Mouse (Mus musculus) forebrain, embryonic 12.5 days (tissue): ENCODE results near the gene Txndc15. TPM values are rescaled to one million over a fixed set of nuclear protein-coding genes. Genes with fewer than 3 reads are reported as not detected.
A peak's percentile ranks its signal among the peaks of the same experiment; 100 is the strongest.

Source experiments
- ATAC-seq: fragments of 200-750 bp; cut with Nextera tagmentation; 2 replicates; pipeline ENCODE4 v1.8.0; 2017; ENCODE audit warnings: moderate TSS enrichment; ENCODE audit not compliant: low FRiP score
- H3K27ac ChIP-seq: fragments of 300-500 bp; sonication (generic); 2 replicates; pipeline ENCODE4 v1.5.1; 2016; ENCODE audit warnings: mild to moderate bottlenecking
- H3K27me3 ChIP-seq: fragments of 300-500 bp; sonication (generic); 2 replicates; pipeline ENCODE4 v1.6.1; 2016; ENCODE audit warnings: mild to moderate bottlenecking
- H3K36me3 ChIP-seq: fragments of 300-500 bp; sonication (generic); replicated peaks from 2 replicates; pipeline ENCODE4 v1.6.1; 2016; ENCODE audit warnings: mild to moderate bottlenecking
- H3K4me1 ChIP-seq: fragments of 300-500 bp; sonication (generic); 2 replicates; pipeline ENCODE4 v1.6.1; 2016
- H3K4me2 ChIP-seq: fragments of 300-500 bp; sonication (generic); 2 replicates; pipeline ENCODE4 v1.6.1; 2016; ENCODE audit warnings: mild to moderate bottlenecking, moderate library complexity
- H3K4me3 ChIP-seq: fragments of 300-500 bp; sonication (generic); replicated peaks from 2 replicates; pipeline ENCODE4 v1.5.1; 2016; ENCODE audit warnings: mild to moderate bottlenecking
- H3K9ac ChIP-seq: fragments of 300-500 bp; sonication (generic); 2 replicates; pipeline ENCODE4 v1.6.1; 2016; ENCODE audit warnings: mild to moderate bottlenecking
- H3K9me3 ChIP-seq: fragments of 300-500 bp; sonication (generic); 2 replicates; pipeline ENCODE4 v1.6.1; 2016
- WGBS: fragments of 180-500 bp; shearing (Covaris S2); methylation state at CpG from one replicate; pipeline ENCODE4 v1.1.7; 2016; 5-methylcytosine and 5-hydroxymethylcytosine counted together
- polyA plus RNA-seq: library from polyadenylated mRNA; unstranded; fragments of >200 nt; fragmentation: Nextera tagmentation; extraction: Ambion mirVana; gene quantifications from 2 replicates; pipeline ENCODE4 v1.2.1, GENCODE M21; 2016

Gene Txndc15
- polyA plus RNA-seq, 1 experiment from 2014 or later, result 93.3 TPM

DNA sequence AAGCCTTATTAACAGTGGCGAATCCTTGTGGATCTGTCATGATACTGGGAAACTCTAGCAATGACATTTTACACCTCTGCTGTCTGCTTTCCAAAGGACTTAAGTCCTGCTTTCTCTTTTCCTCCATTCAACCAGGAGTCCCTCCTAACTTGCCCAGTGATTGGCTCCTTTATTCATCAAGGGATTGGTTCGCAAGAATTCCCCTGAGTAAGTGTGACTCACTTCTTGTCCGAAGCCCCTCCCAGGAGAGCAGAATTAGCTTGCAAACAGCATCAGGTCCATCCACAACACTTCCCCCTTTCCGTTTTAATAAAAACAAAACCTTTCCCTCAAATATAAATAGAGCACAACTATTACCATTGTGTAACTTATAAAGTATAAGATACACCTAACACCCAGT, 10.1 kb upstream of the Txndc15 start:
- Histone ChIP-seq H3K9me3 (no peaks in the 10 kb centered on the region), H3K36me3 (peaks cover 47% of the 10 kb centered on the region), H3K4me1 (no peaks in the 10 kb centered on the region), H3K27me3 (no peaks in the 10 kb centered on the region), H3K9ac (no peak overlapping the region), H3K27ac (no peak overlapping the region), H3K4me2 (no peak overlapping the region), H3K4me3 (no peak overlapping the region)
- WGBS, result 89% methylated on average over 4 of the region's 4 CpGs
- no peak for ATAC-seq

DNA sequence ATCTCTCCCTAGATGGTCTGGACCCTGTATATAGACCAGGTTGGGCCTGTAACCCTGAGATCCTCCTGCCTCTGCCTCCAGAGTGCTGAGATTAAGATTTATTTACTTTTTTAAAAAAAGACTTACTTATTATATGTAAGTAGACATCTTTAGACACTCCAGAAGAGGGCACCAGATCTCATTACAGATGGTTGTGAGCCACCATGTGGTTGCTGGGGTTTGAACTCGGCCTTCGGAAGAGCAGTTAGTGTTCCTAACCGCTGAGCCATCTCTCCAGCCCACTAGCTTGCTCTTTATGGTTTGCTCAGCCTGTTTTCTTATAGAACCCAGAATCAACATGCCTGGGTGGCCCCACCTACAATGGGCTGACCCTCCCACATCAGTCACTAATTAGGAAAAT, 1.6 kb upstream of the Txndc15 start:
- Histone ChIP-seq H3K27ac (no peak overlapping the region), H3K27me3 (0 out of 2 replicates have a peak, but pooled peaks cover 3% of the 10 kb centered on the region), H3K4me1 (peaks cover 6% of the 10 kb centered on the region; the same call in 1 of the 2 replicates), H3K9ac (no peak overlapping the region), H3K9me3 (no peaks in the 10 kb centered on the region), H3K36me3 (peaks cover 3% of the 10 kb centered on the region), H3K4me3 (no peak overlapping the region), H3K4me2 (no peak overlapping the region)
- WGBS, result 82% methylated on average over 3 of the region's 3 CpGs
- ATAC-seq, result no peak

DNA sequence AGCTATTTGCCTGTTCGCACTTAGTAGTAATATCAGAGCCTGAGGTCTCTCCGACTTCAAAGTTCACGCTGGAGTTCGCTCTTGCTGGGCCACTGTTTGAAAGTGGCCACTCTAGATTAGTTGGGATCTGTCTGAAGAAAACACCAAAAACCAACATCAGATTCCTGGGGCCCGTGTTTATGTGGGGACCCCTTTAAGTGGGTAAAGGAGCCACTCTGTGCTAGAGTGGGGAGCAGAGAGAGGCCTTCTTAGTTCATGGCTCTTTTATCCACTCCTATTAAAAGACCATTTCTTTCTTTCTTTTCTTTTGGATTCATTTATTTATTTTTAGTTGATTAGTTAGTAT, 690 bp downstream of the Txndc15 start:
- H3K9me3 ChIP-seq, result no peaks in the 10 kb centered on the region
- peaks cover 25% of the 10 kb centered on the region for H3K36me3 ChIP-seq
- peak overlapping the region; percentile 95 for H3K9ac ChIP-seq
- no peak; the same call in 1 of the 2 replicates for ATAC-seq
- H3K4me3 ChIP-seq, result peak overlapping the region; percentile 90
- H3K4me2 ChIP-seq, result peak overlapping the region; percentile 60
- 0 out of 2 replicates have a peak, but pooled peaks cover 3% of the 10 kb centered on the region for H3K27me3 ChIP-seq
- H3K27ac ChIP-seq, result peak overlapping the region; percentile 92
- 5% methylated on average over 5 of the region's 5 CpGs for WGBS
- peaks cover 6% of the 10 kb centered on the region; the same call in 1 of the 2 replicates for H3K4me1 ChIP-seq

DNA sequence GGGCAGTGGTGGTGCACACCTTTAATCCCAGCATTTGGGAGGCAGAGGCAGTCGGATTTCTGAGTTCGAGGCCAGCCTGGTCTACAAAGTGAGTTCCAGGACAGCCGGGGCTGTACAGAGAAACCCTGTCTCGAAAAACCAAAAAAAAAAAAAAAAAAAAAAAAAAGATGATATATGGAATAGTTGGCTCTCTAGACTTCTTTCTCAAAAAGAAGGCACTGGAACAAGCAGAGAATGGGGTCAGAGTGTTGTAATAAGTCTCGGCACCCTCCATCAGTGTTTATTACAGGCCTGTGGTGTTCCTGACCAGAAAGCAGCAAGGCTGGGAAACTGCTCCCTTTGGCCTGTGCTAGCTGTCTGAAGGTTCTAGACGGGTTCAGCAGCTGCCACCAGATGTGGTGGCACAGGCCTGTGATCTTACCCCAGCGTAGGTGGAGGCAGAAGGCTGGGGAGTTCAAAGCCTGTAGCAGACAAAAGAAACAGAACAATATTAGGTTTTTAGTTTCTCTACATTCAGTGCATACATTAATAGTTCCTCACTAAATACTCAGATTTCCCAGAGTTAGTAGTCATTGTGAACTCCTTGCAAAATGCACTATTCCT, 1.6 kb downstream of the Txndc15 start:
- no peak overlapping the region for H3K27ac ChIP-seq
- H3K4me2 ChIP-seq, result peak overlapping the region; percentile 60; the same call in 1 of the 2 replicates
- no peak overlapping the region for H3K9ac ChIP-seq
- H3K9me3 ChIP-seq, result no peaks in the 10 kb centered on the region
- ATAC-seq, result no peak
- H3K27me3 ChIP-seq, result no peaks in the 10 kb centered on the region
- no peak overlapping the region for H3K4me3 ChIP-seq
- 89% methylated on average over 7 of the region's 7 CpGs for WGBS
- H3K4me1 ChIP-seq, result peaks cover 6% of the 10 kb centered on the region; the same call in 1 of the 2 replicates
- peaks cover 32% of the 10 kb centered on the region for H3K36me3 ChIP-seq

DNA sequence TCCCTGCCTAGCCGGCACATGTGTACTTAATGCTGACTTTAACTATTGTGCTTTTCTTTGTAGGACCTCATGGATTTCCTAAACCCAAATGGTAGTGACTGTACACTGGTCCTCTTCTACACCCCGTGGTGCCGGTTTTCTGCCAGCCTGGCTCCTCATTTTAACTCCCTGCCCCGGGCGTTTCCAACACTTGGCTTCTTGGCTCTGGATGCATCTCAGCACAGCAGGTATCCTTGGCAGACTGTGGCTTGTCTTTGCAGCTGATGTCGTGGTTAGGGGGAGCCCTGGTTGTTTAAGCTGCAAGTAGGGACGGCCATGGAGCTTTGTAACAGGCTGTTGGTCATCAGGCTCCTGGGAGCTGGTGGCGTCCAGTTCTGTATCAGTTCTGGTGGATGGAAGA, 7.1 kb downstream of the Txndc15 start:
- WGBS, result 83% methylated on average over 8 of the region's 8 CpGs
- H3K9me3 ChIP-seq, result no peaks in the 10 kb centered on the region
- no peaks in the 10 kb centered on the region for H3K4me1 ChIP-seq
- H3K4me2 ChIP-seq, result no peak overlapping the region
- H3K36me3 ChIP-seq, result peaks cover 69% of the 10 kb centered on the region
- no peak overlapping the region for H3K27ac ChIP-seq
- H3K27me3 ChIP-seq, result no peaks in the 10 kb centered on the region
- H3K9ac ChIP-seq, result no peak overlapping the region
- H3K4me3 ChIP-seq, result no peak overlapping the region
- ATAC-seq, result no peak

DNA sequence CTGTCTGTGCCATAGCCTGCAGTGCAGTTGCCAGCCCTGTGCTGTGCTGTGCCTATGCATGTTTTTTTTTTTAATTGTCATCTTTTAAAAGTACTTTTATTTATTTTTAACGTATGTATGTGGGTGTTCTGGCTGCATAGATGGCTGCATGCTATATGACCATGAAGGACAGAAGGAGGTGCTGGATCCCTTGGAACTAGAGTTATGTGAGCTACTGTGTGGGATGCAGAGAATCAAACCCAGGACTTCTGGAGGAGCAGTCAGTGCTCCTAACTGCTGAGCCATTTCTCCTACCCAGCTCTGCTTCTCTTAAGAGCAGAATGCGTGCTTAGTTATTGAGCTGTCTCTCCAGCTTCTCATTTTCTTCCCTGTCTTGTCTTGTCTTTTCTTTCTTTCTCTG, 7.5 kb downstream of the Txndc15 start:
- no peaks in the 10 kb centered on the region for H3K4me1 ChIP-seq
- H3K4me2 ChIP-seq, result no peak overlapping the region
- WGBS, result 96% methylated on average over 2 of the region's 2 CpGs
- H3K27me3 ChIP-seq, result no peaks in the 10 kb centered on the region
- ATAC-seq, result no peak
- peaks cover 69% of the 10 kb centered on the region for H3K36me3 ChIP-seq
- H3K9me3 ChIP-seq, result no peaks in the 10 kb centered on the region
- no peak overlapping the region for H3K9ac ChIP-seq
- H3K27ac ChIP-seq, result no peak overlapping the region
- no peak overlapping the region for H3K4me3 ChIP-seq

DNA sequence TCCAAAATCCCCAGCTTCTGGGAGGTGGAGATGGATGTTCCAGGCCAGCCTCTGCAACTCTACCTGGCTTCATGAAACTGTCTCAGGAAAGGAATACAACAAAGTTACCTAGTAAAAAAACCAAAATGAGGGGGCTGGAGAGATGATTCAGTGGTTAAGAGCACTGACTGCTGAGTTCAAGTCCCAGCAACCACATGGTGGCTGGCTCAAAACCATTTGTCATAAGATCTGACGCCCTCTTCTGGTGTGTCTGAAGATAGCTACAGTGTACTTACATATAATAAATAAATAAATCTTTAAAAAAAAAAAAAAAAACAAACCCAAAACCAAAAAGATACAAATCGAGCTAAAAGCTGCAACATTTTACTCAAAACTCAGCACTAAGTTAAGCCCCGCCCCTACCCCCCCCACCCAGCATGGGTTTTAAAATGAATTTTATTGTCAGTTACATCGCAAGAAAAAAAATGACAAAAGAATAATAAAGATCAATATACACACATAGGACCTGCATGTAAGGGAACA, 12.2 kb downstream of the Txndc15 start:
- H3K27me3 ChIP-seq, result no peaks in the 10 kb centered on the region
- peaks cover 30% of the 10 kb centered on the region for H3K36me3 ChIP-seq
- no peak for ATAC-seq
- WGBS, result 4% methylated on average over 4 of the region's 4 CpGs
- peaks cover 4% of the 10 kb centered on the region; the same call in 1 of the 2 replicates for H3K4me1 ChIP-seq
- peak overlapping the region; percentile 63 for H3K4me2 ChIP-seq
- H3K27ac ChIP-seq, result peak overlapping the region; percentile 97
- H3K9ac ChIP-seq, result peak overlapping the region; percentile 76
- H3K4me3 ChIP-seq, result peak overlapping the region; percentile 61
- H3K9me3 ChIP-seq, result no peaks in the 10 kb centered on the region

DNA sequence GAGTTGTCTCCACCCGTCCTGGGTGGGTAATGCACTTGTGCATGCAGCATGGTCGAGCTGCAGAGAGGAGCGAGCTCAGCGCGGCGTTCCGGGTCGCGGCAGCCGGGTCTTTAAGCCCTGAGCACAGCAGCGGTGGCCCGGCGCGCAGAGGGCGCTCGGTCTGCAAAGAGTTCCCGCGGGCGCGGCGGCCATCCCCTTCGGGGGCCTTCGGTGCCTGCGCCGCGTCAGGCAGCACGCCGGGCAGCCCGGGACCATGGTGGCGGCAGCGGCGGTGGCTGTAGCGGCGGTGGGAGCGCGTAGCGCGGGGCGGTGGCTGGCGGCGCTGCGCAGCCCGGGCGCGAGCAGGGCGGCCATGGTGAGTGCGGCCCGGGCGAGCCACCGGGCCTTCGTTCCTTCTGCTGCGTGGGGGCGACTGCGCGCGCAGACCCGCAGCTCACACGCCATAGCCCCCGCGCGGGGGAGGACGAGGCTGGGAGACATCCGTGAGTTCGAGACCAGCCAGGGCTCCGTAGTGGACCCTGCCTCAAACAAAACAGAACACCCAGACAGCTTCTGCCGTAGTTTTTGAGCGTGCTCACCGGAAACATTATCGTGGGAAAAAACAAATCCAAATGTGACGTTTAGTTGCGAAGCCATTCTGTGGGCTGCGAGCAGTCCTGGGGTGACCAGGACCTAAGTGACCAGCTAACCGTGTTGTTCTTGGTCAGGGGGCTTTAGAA, 12.8 kb downstream of the Txndc15 start, which contains the start of gene Pcbd2:
Pcbd2 (plus strand) TSS at position 249 of the 719 bp plus-strand sequence.
- under 1% methylated on average over 48 of the region's 73 CpGs for WGBS
- Histone ChIP-seq H3K9ac (peak within 1 kb of the TSS; percentile 76), H3K9me3 (no peaks in the 10 kb centered on the region), H3K4me1 (peaks cover 4% of the 10 kb centered on the region; the same call in 1 of the 2 replicates), H3K27ac (peak within 1 kb of the TSS; percentile 97), H3K36me3 (peaks cover 25% of the 10 kb centered on the region), H3K4me3 (peak within 1 kb of the TSS; percentile 61), H3K4me2 (peak within 1 kb of the TSS; percentile 63), H3K27me3 (no peaks in the 10 kb centered on the region)
- ATAC-seq, result peak; percentile 88

DNA sequence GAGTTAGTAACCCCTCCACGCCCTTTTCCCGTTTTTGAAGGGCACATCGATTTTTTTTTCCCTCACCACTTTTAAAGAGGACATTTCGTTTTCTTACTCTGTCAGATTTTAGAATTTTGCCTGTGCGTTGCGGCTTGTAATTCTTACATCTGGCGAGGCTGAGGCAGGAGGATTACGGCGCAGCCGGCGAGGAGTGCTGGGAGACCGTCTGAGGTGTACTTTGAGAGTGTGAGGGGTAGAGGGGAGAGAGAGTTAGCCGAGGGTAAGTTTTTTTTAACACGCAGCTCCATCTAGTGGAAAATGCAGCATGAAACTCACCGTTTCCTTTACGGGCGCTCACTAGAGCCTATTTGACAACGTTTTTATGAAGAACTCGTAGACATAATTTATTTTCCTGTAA, 13.4 kb downstream of the Txndc15 start:
- peaks cover 4% of the 10 kb centered on the region; the same call in 1 of the 2 replicates for H3K4me1 ChIP-seq
- peak overlapping the region; percentile 63 for H3K4me2 ChIP-seq
- H3K4me3 ChIP-seq, result peak overlapping the region; percentile 61
- 5% methylated on average over 19 of the region's 19 CpGs for WGBS
- H3K9me3 ChIP-seq, result no peaks in the 10 kb centered on the region
- peak overlapping the region; percentile 76 for H3K9ac ChIP-seq
- H3K36me3 ChIP-seq, result peaks cover 25% of the 10 kb centered on the region
- peak; percentile 74; the same call in 1 of the 2 replicates for ATAC-seq
- H3K27me3 ChIP-seq, result no peaks in the 10 kb centered on the region
- H3K27ac ChIP-seq, result peak overlapping the region; percentile 97

DNA sequence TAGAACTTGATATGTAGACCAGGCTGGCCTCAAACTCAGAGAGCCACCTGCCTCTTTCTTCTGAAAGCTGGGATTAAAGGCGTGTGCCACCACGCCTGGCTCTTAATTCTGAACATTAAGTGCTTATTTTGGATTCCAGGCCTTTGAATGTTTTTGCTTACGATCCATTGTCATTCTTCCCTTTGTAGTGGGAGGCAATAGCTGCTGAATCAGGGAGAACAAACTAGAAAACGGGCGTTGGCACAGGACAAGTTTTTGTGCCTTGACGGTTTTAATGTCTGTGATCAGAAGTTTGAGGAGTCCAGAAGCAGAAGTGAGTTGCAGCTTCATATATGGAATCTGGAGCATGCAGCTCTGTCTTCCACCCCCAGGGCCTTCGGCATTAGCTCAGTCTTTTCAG, 16.3 kb downstream of the Txndc15 start:
- Histone ChIP-seq H3K27ac (no peak overlapping the region), H3K9me3 (no peaks in the 10 kb centered on the region), H3K9ac (no peak overlapping the region), H3K4me3 (no peak overlapping the region), H3K27me3 (no peaks in the 10 kb centered on the region), H3K36me3 (peaks cover 5% of the 10 kb centered on the region; the same call in 1 of the 2 replicates), H3K4me2 (no peak overlapping the region), H3K4me1 (peaks cover 4% of the 10 kb centered on the region; the same call in 1 of the 2 replicates)
- no peak for ATAC-seq
- 87% methylated on average over 7 of the region's 7 CpGs for WGBS

DNA sequence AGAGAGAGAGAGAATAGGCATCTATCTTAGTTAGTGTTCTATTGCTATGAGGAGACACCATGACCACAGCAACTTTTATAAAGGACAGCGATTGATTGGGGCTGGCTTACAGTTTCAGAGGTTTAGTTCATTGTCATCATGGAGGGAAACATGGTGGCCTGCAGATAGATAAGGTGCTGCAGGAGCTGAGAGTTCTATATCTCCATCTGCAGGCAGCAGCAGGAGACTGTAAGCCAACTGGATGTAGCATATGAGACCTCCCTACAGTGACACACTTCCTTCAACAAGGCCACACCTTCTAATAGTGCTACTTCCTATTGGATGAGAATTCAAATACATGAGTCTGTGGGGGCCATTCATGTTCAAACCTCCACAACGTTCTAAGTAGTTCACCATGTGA, 17.7 kb downstream of the Txndc15 start:
- no peaks in the 10 kb centered on the region for H3K27me3 ChIP-seq
- H3K9ac ChIP-seq, result no peak overlapping the region
- 90% methylated on average over 2 of the region's 2 CpGs for WGBS
- H3K27ac ChIP-seq, result no peak overlapping the region
- no peak overlapping the region for H3K4me2 ChIP-seq
- ATAC-seq, result no peak
- H3K4me3 ChIP-seq, result no peak overlapping the region
- no peaks in the 10 kb centered on the region for H3K9me3 ChIP-seq
- no peaks in the 10 kb centered on the region for H3K36me3 ChIP-seq
- peaks cover 4% of the 10 kb centered on the region; the same call in 1 of the 2 replicates for H3K4me1 ChIP-seq

DNA sequence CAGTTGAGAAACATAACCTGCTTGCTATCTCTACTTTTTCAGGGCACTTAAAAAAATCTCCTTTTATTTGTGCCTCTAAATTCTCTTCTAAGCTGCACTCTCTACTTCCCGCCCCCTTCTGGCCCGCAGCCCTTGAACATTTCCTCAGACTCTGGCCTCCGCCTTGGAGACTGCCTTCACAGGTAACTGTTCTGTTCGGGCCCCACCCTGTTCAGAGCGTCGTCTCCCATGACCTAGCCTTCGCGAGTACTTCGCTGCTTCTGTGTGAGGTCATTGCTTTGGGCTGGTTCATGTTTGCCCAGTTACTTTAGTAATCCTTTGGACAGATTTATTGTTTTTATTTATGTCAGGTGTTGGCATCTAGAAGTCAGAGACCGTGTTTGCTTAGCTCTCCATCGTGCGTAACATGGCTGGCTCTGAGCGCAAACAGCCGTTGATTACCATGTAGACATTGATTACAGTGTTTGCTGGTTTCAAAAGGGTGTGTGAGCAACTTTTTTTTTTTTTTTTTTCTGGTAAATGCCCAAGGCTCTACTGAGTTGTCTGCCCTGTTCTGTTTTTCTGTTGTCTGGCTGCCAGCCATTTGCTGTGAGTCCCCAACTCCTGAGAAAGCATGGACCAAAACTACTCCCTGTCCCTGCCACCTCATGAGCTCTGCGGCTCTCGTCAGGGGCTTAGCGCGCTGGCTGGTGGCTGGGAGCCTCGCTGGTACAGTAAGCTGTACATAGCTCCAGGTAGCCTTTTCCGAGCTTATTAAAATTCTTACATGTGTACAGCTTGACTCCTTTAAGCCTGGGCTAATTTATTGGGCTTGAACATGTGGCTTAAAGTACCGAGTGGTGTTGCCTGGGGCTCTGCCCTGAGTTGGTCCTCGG, 19.4 kb downstream of the Txndc15 start:
- Histone ChIP-seq H3K4me2 (no peak overlapping the region), H3K36me3 (no peaks in the 10 kb centered on the region), H3K9ac (no peak overlapping the region), H3K27ac (no peak overlapping the region), H3K27me3 (no peaks in the 10 kb centered on the region), H3K4me1 (no peaks in the 10 kb centered on the region), H3K9me3 (no peaks in the 10 kb centered on the region), H3K4me3 (no peak overlapping the region)
- 89% methylated on average over 22 of the region's 22 CpGs for WGBS
- ATAC-seq, result no peak
